Mouse (Mus musculus) limb, embryonic 13.5 days (tissue): ENCODE measurements around the gene Ninj2. TPM values are rescaled to one million over a fixed set of nuclear protein-coding genes. Genes with fewer than 3 reads are reported as not detected.

ENCODE experiments used
- ATAC-seq: fragments of 200-750 bp; cut with Nextera tagmentation; 2 replicates; pipeline ENCODE4 v1.8.0; 2017; ENCODE audit warnings: low read depth, moderate number of reproducible peaks, moderate TSS enrichment; ENCODE audit not compliant: low FRiP score
- H3K27ac ChIP-seq: fragments of 300-500 bp; sonication (generic); 2 replicates; pipeline ENCODE4 v1.5.1; 2015; ENCODE audit warnings: inconsistent platforms, mild to moderate bottlenecking, moderate library complexity
- H3K27me3 ChIP-seq: fragments of 300-500 bp; sonication (generic); 2 replicates; pipeline ENCODE4 v1.6.1; 2015; ENCODE audit warnings: mild to moderate bottlenecking, inconsistent platforms
- H3K36me3 ChIP-seq: fragments of 300-500 bp; sonication (generic); 2 replicates; pipeline ENCODE4 v1.6.1; 2015; ENCODE audit warnings: inconsistent platforms, mild to moderate bottlenecking, moderate library complexity
- H3K4me1 ChIP-seq: fragments of 300-500 bp; sonication (generic); 2 replicates; pipeline ENCODE4 v1.6.1; 2015; ENCODE audit warnings: inconsistent platforms
- H3K4me2 ChIP-seq: fragments of 300-500 bp; sonication (generic); replicated peaks from 2 replicates; pipeline ENCODE4 v1.6.1; 2015; ENCODE audit warnings: inconsistent platforms, mild to moderate bottlenecking, moderate library complexity
- H3K4me3 ChIP-seq: fragments of 300-500 bp; sonication (generic); 2 replicates; pipeline ENCODE4 v1.5.1; 2015; ENCODE audit warnings: moderate library complexity, mild to moderate bottlenecking, inconsistent platforms
- H3K9ac ChIP-seq: fragments of 300-500 bp; sonication (generic); 2 replicates; pipeline ENCODE4 v1.6.1; 2015; ENCODE audit warnings: mild to moderate bottlenecking, inconsistent platforms
- H3K9me3 ChIP-seq: fragments of 300-500 bp; sonication (generic); 2 replicates; pipeline ENCODE4 v1.6.1; 2016; ENCODE audit warnings: inconsistent platforms
- WGBS: fragments of 180-500 bp; shearing (Covaris S2); methylation state at CpG from one replicate; pipeline ENCODE4 v1.1.7; 2015; 5-methylcytosine and 5-hydroxymethylcytosine counted together
- polyA plus RNA-seq: library from polyadenylated mRNA; unstranded; fragments of >200 nt; fragmentation: Nextera tagmentation; extraction: Ambion mirVana; gene quantifications from 2 replicates; pipeline ENCODE4 v1.2.1, GENCODE M21; 2015

The Ninj2 gene
- polyA plus RNA-seq, 1 experiment from 2014 or later = 0.98 TPM

GRCm38 (mm10) chr6:120196837-120197236 is 103.7 kb downstream of the Ninj2 start:
- no peaks in the 10 kb centered on the region for H3K36me3 ChIP-seq
- 37% methylated on average over 2 of the region's 2 CpGs for WGBS
- no peak overlapping the region for H3K9ac ChIP-seq
- no peak overlapping the region for H3K4me2 ChIP-seq
- no peaks in the 10 kb centered on the region for H3K9me3 ChIP-seq
- H3K27ac ChIP-seq = no peak overlapping the region
- H3K4me1 ChIP-seq = peaks cover 10% of the 10 kb centered on the region; the same call in 1 of the 2 replicates
- no peak overlapping the region for H3K4me3 ChIP-seq
- peaks cover 7% of the 10 kb centered on the region; the same call in 1 of the 2 replicates for H3K27me3 ChIP-seq
- no peak for ATAC-seq

GRCm38 (mm10) chr6:120197964-120198363 is 104.8 kb downstream of the Ninj2 start:
- Histone ChIP-seq H3K4me3 (no peak overlapping the region), H3K4me1 (peaks cover 15% of the 10 kb centered on the region; the same call in 1 of the 2 replicates), H3K4me2 (0 out of 2 replicates have a peak overlapping the region, but pooled peaks have one; percentile 16), H3K9me3 (no peaks in the 10 kb centered on the region), H3K27me3 (peaks cover 7% of the 10 kb centered on the region; the same call in 1 of the 2 replicates), H3K36me3 (no peaks in the 10 kb centered on the region), H3K27ac (no peak overlapping the region), H3K9ac (no peak overlapping the region)
- no peak; the same call in 1 of the 2 replicates for ATAC-seq
- 29% methylated on average over 9 of the region's 9 CpGs for WGBS

- H3K9me3 ChIP-seq = no peaks in the 10 kb centered on the region
- peaks cover 7% of the 10 kb centered on the region; the same call in 1 of the 2 replicates for H3K27me3 ChIP-seq
- WGBS = 41% methylated on average over 10 of the region's 10 CpGs
- H3K4me2 ChIP-seq = no peak overlapping the region
- H3K4me1 ChIP-seq = peaks cover 15% of the 10 kb centered on the region; the same call in 1 of the 2 replicates
- H3K27ac ChIP-seq = no peak overlapping the region
- no peaks in the 10 kb centered on the region for H3K36me3 ChIP-seq
- no peak overlapping the region for H3K9ac ChIP-seq
- no peak for ATAC-seq
- H3K4me3 ChIP-seq = no peak overlapping the region
Observed at GRCm38 (mm10) chr6:120199638-120200394, 106.7 kb downstream of the Ninj2 start.

- no peaks in the 10 kb centered on the region for H3K27me3 ChIP-seq
- H3K4me3 ChIP-seq = no peak overlapping the region
- no peaks in the 10 kb centered on the region for H3K9me3 ChIP-seq
- H3K9ac ChIP-seq = 0 out of 2 replicates have a peak overlapping the region, but pooled peaks have one; percentile 0
- 24% methylated on average over 6 of the region's 6 CpGs for WGBS
- no peaks in the 10 kb centered on the region for H3K36me3 ChIP-seq
- H3K4me2 ChIP-seq = no peak overlapping the region
- H3K27ac ChIP-seq = no peak overlapping the region
- H3K4me1 ChIP-seq = peaks cover 15% of the 10 kb centered on the region; the same call in 1 of the 2 replicates
- ATAC-seq = no peak
Observed at GRCm38 (mm10) chr6:120201956-120202355, 108.8 kb downstream of the Ninj2 start.

- no peak overlapping the region for H3K27ac ChIP-seq
- no peak for ATAC-seq
- 60% methylated on average over 8 of the region's 8 CpGs for WGBS
Observed at GRCm38 (mm10) chr6:120202406-120202805, 109.3 kb downstream of the Ninj2 start.

GRCm38 (mm10) chr6:120206586-120206985 is 113.4 kb downstream of the Ninj2 start:
- Histone ChIP-seq H3K27me3 (no peaks in the 10 kb centered on the region), H3K27ac (no peak overlapping the region), H3K9ac (no peak overlapping the region), H3K36me3 (no peaks in the 10 kb centered on the region), H3K4me2 (no peak overlapping the region), H3K4me3 (no peak overlapping the region), H3K4me1 (peaks cover 9% of the 10 kb centered on the region; the same call in 1 of the 2 replicates), H3K9me3 (no peaks in the 10 kb centered on the region)
- WGBS = 84% methylated on average over 5 of the region's 5 CpGs
- ATAC-seq = no peak

More at GRCm38 (mm10) chr6:120202406-120202805, 109.3 kb downstream of the Ninj2 start:
- H3K9ac ChIP-seq = no peak overlapping the region
- no peaks in the 10 kb centered on the region for H3K36me3 ChIP-seq
- no peak overlapping the region for H3K4me3 ChIP-seq
- H3K27me3 ChIP-seq = no peaks in the 10 kb centered on the region
- H3K4me1 ChIP-seq = peaks cover 15% of the 10 kb centered on the region; the same call in 1 of the 2 replicates
- no peak overlapping the region for H3K4me2 ChIP-seq
- no peaks in the 10 kb centered on the region for H3K9me3 ChIP-seq

GRCm38 (mm10) chr6:120211536-120211935 is 118.4 kb downstream of the Ninj2 start:
- 79% methylated on average over 6 of the region's 6 CpGs for WGBS
- Histone ChIP-seq H3K36me3 (no peaks in the 10 kb centered on the region), H3K27ac (no peak overlapping the region), H3K27me3 (no peaks in the 10 kb centered on the region), H3K4me2 (no peak overlapping the region), H3K4me1 (no peaks in the 10 kb centered on the region), H3K4me3 (no peak overlapping the region), H3K9ac (no peak overlapping the region), H3K9me3 (no peaks in the 10 kb centered on the region)
- ATAC-seq = no peak

GRCm38 (mm10) chr6:120216702-120217101 is 123.6 kb downstream of the Ninj2 start:
- Histone ChIP-seq H3K9me3 (no peaks in the 10 kb centered on the region), H3K4me3 (no peak overlapping the region), H3K4me1 (no peaks in the 10 kb centered on the region), H3K4me2 (no peak overlapping the region), H3K9ac (no peak overlapping the region), H3K27me3 (no peaks in the 10 kb centered on the region), H3K27ac (no peak overlapping the region), H3K36me3 (no peaks in the 10 kb centered on the region)
- ATAC-seq = no peak
- WGBS = 67% methylated on average over 1 of the region's 1 CpGs

- Histone ChIP-seq H3K27ac (no peak overlapping the region), H3K36me3 (no peaks in the 10 kb centered on the region), H3K27me3 (no peaks in the 10 kb centered on the region), H3K9ac (no peak overlapping the region), H3K9me3 (no peaks in the 10 kb centered on the region), H3K4me3 (no peak overlapping the region), H3K4me1 (no peaks in the 10 kb centered on the region), H3K4me2 (no peak overlapping the region)
- no peak for ATAC-seq
- WGBS = 65% methylated on average over 2 of the region's 2 CpGs
Observed at GRCm38 (mm10) chr6:120219281-120219680, 126.1 kb downstream of the Ninj2 start.

- Histone ChIP-seq H3K4me1 (peaks cover 2% of the 10 kb centered on the region; the same call in 1 of the 2 replicates), H3K36me3 (no peaks in the 10 kb centered on the region), H3K4me3 (no peak overlapping the region), H3K27me3 (no peaks in the 10 kb centered on the region), H3K9me3 (no peaks in the 10 kb centered on the region), H3K27ac (no peak overlapping the region), H3K9ac (no peak overlapping the region), H3K4me2 (no peak overlapping the region)
- 24% methylated on average over 6 of the region's 6 CpGs for WGBS
- no peak for ATAC-seq
Observed at GRCm38 (mm10) chr6:120222669-120223068, 129.5 kb downstream of the Ninj2 start.

- Histone ChIP-seq H3K4me3 (no peak overlapping the region), H3K9ac (no peak overlapping the region), H3K27ac (peak overlapping the region; percentile 3; the same call in 1 of the 2 replicates), H3K9me3 (no peaks in the 10 kb centered on the region), H3K27me3 (no peaks in the 10 kb centered on the region), H3K4me2 (no peak overlapping the region), H3K36me3 (no peaks in the 10 kb centered on the region), H3K4me1 (peaks cover 2% of the 10 kb centered on the region; the same call in 1 of the 2 replicates)
- no peak for ATAC-seq
- WGBS = 65% methylated on average over 6 of the region's 6 CpGs
Observed at GRCm38 (mm10) chr6:120225355-120225754, 132.2 kb downstream of the Ninj2 start.

- no peak overlapping the region for H3K27ac ChIP-seq
- no peak overlapping the region for H3K4me3 ChIP-seq
- H3K4me1 ChIP-seq = peaks cover 2% of the 10 kb centered on the region; the same call in 1 of the 2 replicates
- H3K4me2 ChIP-seq = no peak overlapping the region
- H3K9ac ChIP-seq = no peak overlapping the region
- ATAC-seq = no peak
- WGBS = 79% methylated on average over 7 of the region's 7 CpGs
- H3K27me3 ChIP-seq = no peaks in the 10 kb centered on the region
- no peaks in the 10 kb centered on the region for H3K36me3 ChIP-seq
- H3K9me3 ChIP-seq = no peaks in the 10 kb centered on the region
Observed at GRCm38 (mm10) chr6:120227068-120227467, 133.9 kb downstream of the Ninj2 start.
